Comparison of ENCODE assay signal across 8 mouse cellular contexts in the genomic region with DNA sequence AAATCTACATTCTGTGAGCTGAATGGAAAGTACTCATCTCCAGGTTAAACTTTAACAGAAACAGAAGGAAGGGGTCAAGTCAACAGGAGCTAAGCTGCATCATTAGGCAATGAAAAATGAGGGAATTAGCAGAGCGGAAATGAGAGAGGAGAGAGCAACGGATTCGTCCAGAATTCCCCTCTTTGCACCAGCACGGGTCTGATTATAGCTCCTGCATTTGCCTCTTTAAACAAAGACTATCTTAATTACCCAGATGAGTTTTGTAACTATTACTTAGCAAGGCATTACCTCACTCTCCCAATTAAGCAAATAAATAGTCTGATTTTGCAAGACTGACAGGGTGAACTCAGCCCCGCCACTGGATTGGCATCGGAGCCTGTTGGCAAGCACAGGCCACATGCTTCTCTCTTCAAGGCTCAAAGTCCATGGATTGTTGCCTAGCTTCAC.
DNase-seq lines count a peak whose midpoint lies in the region; ATAC-seq lines count a peak whose summit lies in the region.

No protein-coding gene starts in this region.

- ATAC-seq in erythroid progenitor cell, adult 5-6 weeks (replicated peaks; ENCODE audit: low FRiP score, poor library complexity, severe bottlenecking): no peak

- DNase-seq in layer of hippocampus, adult 9-11 months: peak; percentile 11
- no peak for DNase-seq in layer of hippocampus, postnatal 25 days (ENCODE audit: extremely low spot score in 1 of 2, low spot score in 1 of 2)
- peak; percentile 81 for DNase-seq in fat pad, adult 2 months (ENCODE audit: extremely low read depth, low read depth, low spot score)
- peak; percentile 76 to 81 for DNase-seq in kidney, adult 8-10 months
- DNase-seq in lung, postnatal 14 days: peak; percentile 50
- no peak for DNase-seq in MN1 (ENCODE audit: low spot score)
- no peak for DNase-seq in frontal cortex, postnatal 25 days (ENCODE audit: low spot score in 2 of 2)

Comparison
In these comparisons a context has a peak if more than half of its experiments do, and no peak if none do; other contexts are left out.
1. DNase-seq: peak in layer of hippocampus, adult 9-11 months (single experiment), fat pad, adult 2 months (single experiment), kidney, adult 8-10 months (2 of 2) and lung, postnatal 14 days (single experiment); none in layer of hippocampus, postnatal 25 days (0 of 2), MN1 (single experiment) and frontal cortex, postnatal 25 days (0 of 2).